Mouse (Mus musculus) stomach, embryonic 14.5 days (tissue): ENCODE measurements at regions not wholly inside any gene's neighbourhood (a gene's known extent, or its start where the extent isn't known, plus 50 kb on each side); places are given as distances from the start of the nearest gene placed in this dataset.
A peak's percentile ranks its signal among the peaks of the same experiment; 100 is the strongest.
"Not testable (repeated sequence)": the region's sequence is repeated elsewhere in the genome, so short reads cannot be mapped to it uniquely, and the experiment has no call there.

Experiments
- ATAC-seq: fragments of 200-750 bp; cut with Nextera tagmentation; 2 replicates; pipeline ENCODE4 v1.8.0; 2017; ENCODE audit warnings: low read depth, moderate TSS enrichment; ENCODE audit not compliant: insufficient number of reproducible peaks, insufficient read depth, low FRiP score
- H3K27ac ChIP-seq: fragments of 300-500 bp; sonication (generic); 2 replicates; pipeline ENCODE4 v1.5.1; 2014; ENCODE audit warnings: mild to moderate bottlenecking, low read length, moderate library complexity, mixed read lengths
- H3K27me3 ChIP-seq: fragments of 300-500 bp; sonication (generic); 2 replicates; pipeline ENCODE4 v1.6.1; 2014; ENCODE audit warnings: low read length, control low read depth, mixed read lengths; ENCODE audit not compliant: control insufficient read depth, insufficient read depth
- H3K36me3 ChIP-seq: fragments of 300-500 bp; sonication (generic); 2 replicates; pipeline ENCODE4 v1.6.1; 2014; ENCODE audit warnings: mild to moderate bottlenecking, control low read depth, low read length, moderate library complexity, mixed read lengths; ENCODE audit not compliant: control insufficient read depth, insufficient read depth
- H3K4me1 ChIP-seq: fragments of 300-500 bp; sonication (generic); 2 replicates; pipeline ENCODE4 v1.6.1; 2014; ENCODE audit warnings: low read length, control low read depth, mixed read lengths; ENCODE audit not compliant: control insufficient read depth, insufficient read depth
- H3K4me2 ChIP-seq: fragments of 300-500 bp; sonication (generic); replicated peaks from 2 replicates; pipeline ENCODE4 v1.6.1; 2014; ENCODE audit warnings: low read depth, low read length, control low read depth
- H3K4me3 ChIP-seq: fragments of 300-500 bp; sonication (generic); 2 replicates; pipeline ENCODE4 v1.5.1; 2014; ENCODE audit warnings: low read depth, low read length, control low read depth
- H3K9ac ChIP-seq: fragments of 300-500 bp; sonication (generic); replicated peaks from 2 replicates; pipeline ENCODE4 v1.6.1; 2014; ENCODE audit warnings: low read depth, mild to moderate bottlenecking, control low read depth, low read length, moderate library complexity, mixed read lengths
- H3K9me3 ChIP-seq: fragments of 300-500 bp; sonication (generic); 2 replicates; pipeline ENCODE4 v1.6.1; 2016; ENCODE audit warnings: low read depth, low read length, control low read depth; ENCODE audit not compliant: control insufficient read depth
- WGBS: fragments of 180-500 bp; shearing (Covaris S2); extraction: QIAGEN DNeasy Blood & Tissue Kit; methylation state at CpG from one replicate; pipeline ENCODE4 v1.1.7; 2014; 5-methylcytosine and 5-hydroxymethylcytosine counted together

- H3K4me2 ChIP-seq: no peak overlapping the region
- no peaks in the 10 kb centered on the region for H3K4me1 ChIP-seq
- no peak overlapping the region for H3K4me3 ChIP-seq
- H3K27ac ChIP-seq: no peak overlapping the region
- H3K27me3 ChIP-seq: no peaks in the 10 kb centered on the region
- no peak overlapping the region for H3K9ac ChIP-seq
- no peaks in the 10 kb centered on the region for H3K9me3 ChIP-seq
- no peaks in the 10 kb centered on the region for H3K36me3 ChIP-seq
- ATAC-seq: no peak
- 76% methylated on average over 4 of the region's 4 CpGs for WGBS
Observed at GRCm38 (mm10) chr6:62573611-62574010, 682.1 kb upstream of the Grid2 start.

- H3K36me3 ChIP-seq: no peaks in the 10 kb centered on the region
- H3K4me1 ChIP-seq: no peaks in the 10 kb centered on the region
- H3K27me3 ChIP-seq: no peaks in the 10 kb centered on the region
- no peak overlapping the region for H3K27ac ChIP-seq
- H3K9ac ChIP-seq: no peak overlapping the region
- no peak overlapping the region for H3K4me2 ChIP-seq
- 19% methylated on average over 5 of the region's 5 CpGs for WGBS
- no peak overlapping the region for H3K4me3 ChIP-seq
- no peak for ATAC-seq
- no peaks in the 10 kb centered on the region for H3K9me3 ChIP-seq
Observed at GRCm38 (mm10) chr6:62576200-62576599, 679.5 kb upstream of the Grid2 start.

DNA sequence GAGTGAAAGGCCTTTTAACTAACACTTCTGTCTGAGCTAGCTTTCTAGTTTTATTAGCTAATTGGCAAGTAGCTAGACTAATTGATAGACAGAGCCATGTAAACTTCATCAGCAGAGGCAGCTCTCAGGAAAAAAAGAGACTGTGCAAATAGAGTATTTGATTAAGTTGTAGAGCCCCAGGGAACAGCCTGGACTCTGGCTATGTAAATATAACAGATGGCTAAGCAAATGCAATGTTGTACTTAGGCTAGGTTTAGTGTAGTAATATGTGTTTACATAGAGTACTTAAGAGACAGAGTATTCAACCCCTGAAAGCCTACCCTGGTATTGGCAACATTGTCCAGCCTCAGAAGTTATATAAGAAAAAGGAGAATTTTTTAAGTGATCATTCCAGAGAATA is 635.1 kb upstream of the Grid2 start:
- no peak overlapping the region for H3K9ac ChIP-seq
- H3K36me3 ChIP-seq: no peaks in the 10 kb centered on the region
- H3K4me1 ChIP-seq: no peaks in the 10 kb centered on the region
- H3K4me3 ChIP-seq: no peak overlapping the region
- H3K4me2 ChIP-seq: no peak overlapping the region
- no peaks in the 10 kb centered on the region for H3K9me3 ChIP-seq
- H3K27me3 ChIP-seq: no peaks in the 10 kb centered on the region
- ATAC-seq: peak; percentile 84
- H3K27ac ChIP-seq: no peak overlapping the region

- H3K4me1 ChIP-seq, H3K36me3 ChIP-seq, H3K4me2 ChIP-seq, ATAC-seq, H3K9ac ChIP-seq, H3K9me3 ChIP-seq, H3K27ac ChIP-seq, H3K4me3 ChIP-seq, H3K27me3 ChIP-seq: not testable (repeated sequence)
- WGBS: 73% methylated on average over 5 of the region's 5 CpGs
Observed at GRCm38 (mm10) chr6:62668123-62668522, 587.6 kb upstream of the Grid2 start.

DNA sequence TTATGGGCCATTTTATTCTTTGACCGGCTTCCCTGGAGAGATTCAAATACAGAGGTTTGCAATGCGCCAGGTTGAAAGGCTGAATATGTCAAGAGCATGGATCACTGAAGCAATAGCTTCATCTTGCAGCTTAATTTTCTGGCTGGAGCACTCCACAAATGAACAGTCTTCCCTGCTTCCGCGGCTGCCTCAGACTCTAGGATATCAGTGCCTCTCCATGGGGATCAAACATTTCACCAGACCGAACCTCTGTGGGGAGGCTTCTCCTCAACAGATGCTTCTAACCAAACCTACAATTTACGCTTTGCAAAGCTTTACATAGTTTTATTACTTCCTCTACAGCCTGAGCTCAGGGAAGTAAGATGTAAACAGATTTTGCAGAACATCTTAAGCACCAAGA is 537.3 kb upstream of the Grid2 start:
- WGBS: 44% methylated on average over 6 of the region's 6 CpGs
- Histone ChIP-seq H3K9me3 (no peaks in the 10 kb centered on the region), H3K27ac (no peak overlapping the region)

GRCm38 (mm10) chr6:62719541-62720155 is 536.0 kb upstream of the Grid2 start:
- 53% methylated on average over 5 of the region's 5 CpGs for WGBS
- Histone ChIP-seq H3K9ac (no peak overlapping the region), H3K27me3 (no peaks in the 10 kb centered on the region), H3K36me3 (no peaks in the 10 kb centered on the region), H3K4me3 (no peak overlapping the region), H3K9me3 (no peaks in the 10 kb centered on the region), H3K4me1 (no peaks in the 10 kb centered on the region), H3K27ac (no peak overlapping the region), H3K4me2 (no peak overlapping the region)
- ATAC-seq: no peak

More for the DNA sequence above, 537.3 kb upstream of the Grid2 start:
- no peak for ATAC-seq
- no peak overlapping the region for H3K4me3 ChIP-seq
- no peak overlapping the region for H3K9ac ChIP-seq
- no peaks in the 10 kb centered on the region for H3K4me1 ChIP-seq
- no peaks in the 10 kb centered on the region for H3K27me3 ChIP-seq
- H3K4me2 ChIP-seq: no peak overlapping the region
- H3K36me3 ChIP-seq: no peaks in the 10 kb centered on the region
